Comparison of ENCODE assay signal across 8 mouse cellular contexts in the genomic region with DNA sequence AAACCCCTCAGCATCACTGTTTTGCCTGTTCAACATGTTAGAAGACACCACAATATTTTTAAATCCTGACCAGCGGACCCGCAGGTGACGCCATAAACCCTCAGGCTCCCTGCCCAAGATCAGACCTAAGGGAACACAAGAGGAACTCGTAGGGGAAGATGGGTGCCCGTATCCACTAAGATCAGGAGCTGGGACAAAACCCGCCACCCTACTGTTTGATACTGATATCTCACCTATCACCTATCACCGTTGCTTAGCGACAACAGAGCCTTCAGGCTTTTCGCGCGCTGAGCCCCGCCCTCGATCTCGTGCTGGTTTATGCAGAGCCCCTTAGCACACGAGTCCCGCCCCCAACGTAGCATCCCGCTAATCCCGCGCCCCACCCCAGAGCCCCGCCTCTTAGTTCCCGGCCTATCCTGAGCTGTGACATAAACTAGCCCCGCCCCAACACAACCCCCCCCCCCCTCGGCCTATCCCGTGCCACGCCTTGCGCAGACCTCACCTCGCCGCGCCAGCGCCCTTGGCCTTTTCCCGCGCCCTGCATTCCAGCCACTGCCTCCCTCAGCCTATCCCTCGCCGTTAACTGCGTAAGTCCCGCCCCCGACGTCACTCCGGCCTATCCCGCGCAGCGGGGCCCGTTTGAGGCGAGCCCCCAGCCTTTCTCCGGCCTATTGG. TPM values are rescaled to one million over a fixed set of nuclear protein-coding genes. Genes with fewer than 3 reads are reported as not detected.
A peak's percentile ranks its signal among the peaks of the same experiment; 100 is the strongest.
DNase-seq lines count a peak whose midpoint lies in the region; ATAC-seq and TF ChIP-seq lines count a peak whose summit lies in the region.

A gene (plus strand): TSS at position 500 of the 675 bp plus-strand sequence.

- H3K9me3 ChIP-seq in CH12.LX (replicated peaks; ENCODE audit: low read length), result no peaks in the 10 kb centered on the region
- H3K9me3 ChIP-seq in forebrain, embryonic 11.5 days (ENCODE audit: control insufficient read depth, low read length), result no peaks in the 10 kb centered on the region
- H3K9me3 ChIP-seq in heart, embryonic 16.5 days (replicated peaks; ENCODE audit: control insufficient read depth, low read length), result no peaks in the 10 kb centered on the region
- no peaks in the 10 kb centered on the region for H3K9me3 ChIP-seq in liver, embryonic 15.5 days (replicated peaks)
- H3K9me3 ChIP-seq in neural tube, embryonic 12.5 days, result no peaks in the 10 kb centered on the region

- peak within 1 kb of the TSS; percentile 95 for H3K4me2 ChIP-seq in CH12.LX (ENCODE audit: insufficient read depth, low read depth, poor library complexity, severe bottlenecking)
- H3K4me2 ChIP-seq in forebrain, embryonic 11.5 days (ENCODE audit: low read depth, low read length, severe bottlenecking), result peak within 1 kb of the TSS; percentile 69
- peak within 1 kb of the TSS; percentile 95 for H3K4me2 ChIP-seq in heart, embryonic 16.5 days (ENCODE audit: low read depth, low read length)
- peak within 1 kb of the TSS; percentile 97 for H3K4me2 ChIP-seq in liver, embryonic 15.5 days
- H3K4me2 ChIP-seq in neural tube, embryonic 12.5 days (replicated peaks), result peak within 1 kb of the TSS; percentile 92

- H3K9ac ChIP-seq in CH12.LX (ENCODE audit: insufficient read depth, low read depth), result peak within 1 kb of the TSS; percentile 97
- peak within 1 kb of the TSS; percentile 82 for H3K9ac ChIP-seq in forebrain, embryonic 11.5 days (ENCODE audit: low read length)
- H3K9ac ChIP-seq in heart, embryonic 16.5 days (ENCODE audit: low read length), result peak within 1 kb of the TSS; percentile 92
- H3K9ac ChIP-seq in liver, embryonic 15.5 days, result peak within 1 kb of the TSS; percentile 81
- peak within 1 kb of the TSS; percentile 76 for H3K9ac ChIP-seq in neural tube, embryonic 12.5 days

- dilution Hi-C loops in CH12.LX (cut with MboI; ENCODE audit: extremely low pct_ligation_motif_present, extremely low pct_unique_long_range_greater_than_20kb, low sequenced_read_pairs), result no loop called here

- 2% methylated on average over 46 of the region's 46 CpGs for WGBS in forebrain, embryonic 11.5 days
- 1% methylated on average over 45 of the region's 46 CpGs for WGBS in heart, embryonic 16.5 days
- WGBS in liver, embryonic 15.5 days (ENCODE audit: insufficient replicate concordance), result under 1% methylated on average over 46 of the region's 46 CpGs
- 1% methylated on average over 46 of the region's 46 CpGs for WGBS in neural tube, embryonic 12.5 days

- H3K4me1 ChIP-seq in CH12.LX (ENCODE audit: control insufficient read depth in 1 of 2, insufficient read depth in 2 of 2), result peaks cover 4 to 23% of the 10 kb centered on the region in 2 experiments; a peak in 3 of 4 replicates
- no peaks in the 10 kb centered on the region; the same call in 1 of the 2 replicates for H3K4me1 ChIP-seq in forebrain, embryonic 11.5 days (replicated peaks; ENCODE audit: control insufficient read depth, insufficient read depth, low read length)
- peaks cover 16% of the 10 kb centered on the region for H3K4me1 ChIP-seq in heart, embryonic 16.5 days (ENCODE audit: control insufficient read depth, insufficient read depth, low read length)
- H3K4me1 ChIP-seq in liver, embryonic 15.5 days (replicated peaks), result peaks cover 46% of the 10 kb centered on the region
- H3K4me1 ChIP-seq in neural tube, embryonic 12.5 days, result peaks cover 17% of the 10 kb centered on the region

- H3K27ac ChIP-seq in CH12.LX (ENCODE audit: insufficient read depth, low read depth), result peak within 1 kb of the TSS; percentile 29
- H3K27ac ChIP-seq in forebrain, embryonic 11.5 days (ENCODE audit: low read depth, low read length), result peak within 1 kb of the TSS; percentile 43
- peak within 1 kb of the TSS; percentile 89 for H3K27ac ChIP-seq in heart, embryonic 16.5 days (ENCODE audit: low read length)
- peak within 1 kb of the TSS; percentile 83 for H3K27ac ChIP-seq in liver, embryonic 15.5 days (replicated peaks)
- H3K27ac ChIP-seq in neural tube, embryonic 12.5 days, result 0 out of 2 replicates have a peak within 1 kb of the TSS, but pooled peaks have one; percentile 17

- peak within 1 kb of the TSS; percentile 79 to 100 (median 97) for H3K4me3 ChIP-seq in CH12.LX (replicated peaks in 1 of 3; ENCODE audit: low read depth in 2 of 3, low read length in 2 of 3, poor library complexity in 1 of 3)
- peak within 1 kb of the TSS; percentile 82 for H3K4me3 ChIP-seq in forebrain, embryonic 11.5 days (ENCODE audit: low read depth, low read length)
- H3K4me3 ChIP-seq in heart, embryonic 16.5 days (ENCODE audit: low read length), result peak within 1 kb of the TSS; percentile 92
- H3K4me3 ChIP-seq in liver, embryonic 15.5 days (replicated peaks), result peak within 1 kb of the TSS; percentile 88
- peak within 1 kb of the TSS; percentile 63 for H3K4me3 ChIP-seq in neural tube, embryonic 12.5 days

- in situ Hi-C loops in CH12.LX (cut with MboI; ENCODE audit: low pct_ligation_motif_present, low pct_unique_long_range_greater_than_20kb, low sequenced_read_pairs), result no loop called here

- peak; percentile 97 for DNase-seq in CH12.LX (ENCODE audit: extremely low read depth)
- DNase-seq in c-Kit-positive CD71-positive TER-119-negative erythroid progenitor cells, embryonic 14.5 days (ENCODE audit: low read depth), result peak; percentile 95
- peak; percentile 100 for DNase-seq in forebrain, embryonic 11.5 days (ENCODE audit: low spot score)
- peak; percentile 99 for DNase-seq in kidney, postnatal 36 days
- DNase-seq in telencephalon, adult 2 months (ENCODE audit: low read depth, low spot score), result peak; percentile 97

- H3K27me3 ChIP-seq in CH12.LX (replicated peaks), result no peaks in the 10 kb centered on the region
- no peaks in the 10 kb centered on the region for H3K27me3 ChIP-seq in forebrain, embryonic 11.5 days (ENCODE audit: control insufficient read depth, insufficient read depth, low read length)
- no peaks in the 10 kb centered on the region for H3K27me3 ChIP-seq in heart, embryonic 16.5 days (ENCODE audit: control insufficient read depth, insufficient read depth, low read length)
- H3K27me3 ChIP-seq in liver, embryonic 15.5 days, result no peaks in the 10 kb centered on the region
- no peaks in the 10 kb centered on the region for H3K27me3 ChIP-seq in neural tube, embryonic 12.5 days (replicated peaks)

- H3K79me2 ChIP-seq in CH12.LX (replicated peaks; ENCODE audit: control insufficient read depth, extremely low read depth, insufficient read depth, poor library complexity, severe bottlenecking), result peaks cover 15% of the 10 kb centered on the region

- TF ChIP-seq RAD21 in CH12.LX (IDR thresholded peaks at IDR 0.05; ENCODE audit: low read depth, low read length), result no peak

- no peak for TF ChIP-seq POLR2A in CH12.LX (IDR thresholded peaks at IDR 0.05; ENCODE audit: low read depth, low read length)

- no peak for TF ChIP-seq EP300 in CH12.LX (IDR thresholded peaks at IDR 0.05; ENCODE audit: low read length)

- TF ChIP-seq CTCF in CH12.LX (conservative IDR thresholded peaks at IDR 0.05 in 1 of 2, IDR thresholded peaks at IDR 0.05 in 1 of 2; ENCODE audit: low read depth in 2 of 2, low read length in 2 of 2), result no peak

- peaks cover 19 to 49% of the 10 kb centered on the region in 2 experiments for H3K36me3 ChIP-seq in CH12.LX (replicated peaks in 1 of 2; ENCODE audit: control insufficient read depth in 1 of 2, insufficient read depth in 1 of 2, low read length in 1 of 2)
- H3K36me3 ChIP-seq in forebrain, embryonic 11.5 days (ENCODE audit: control insufficient read depth, insufficient read depth, low read length), result peaks cover under 1% of the 10 kb centered on the region; the same call in 1 of the 2 replicates
- H3K36me3 ChIP-seq in heart, embryonic 16.5 days (ENCODE audit: control insufficient read depth, insufficient read depth), result peaks cover 20% of the 10 kb centered on the region
- peaks cover 23% of the 10 kb centered on the region for H3K36me3 ChIP-seq in liver, embryonic 15.5 days (replicated peaks)
- H3K36me3 ChIP-seq in neural tube, embryonic 12.5 days, result peaks cover 20% of the 10 kb centered on the region

- peak; percentile 97 for ATAC-seq in forebrain, embryonic 11.5 days (replicated peaks; ENCODE audit: low FRiP score)
- ATAC-seq in heart, embryonic 16.5 days (replicated peaks; ENCODE audit: extremely low read depth, insufficient read depth, low FRiP score), result peak; percentile 97
- peak; percentile 95 for ATAC-seq in liver, embryonic 15.5 days (ENCODE audit: insufficient read depth)
- peak; percentile 98 for ATAC-seq in neural tube, embryonic 12.5 days (ENCODE audit: low FRiP score, low read depth)

TF ChIP-seq in CH12.LX, 34 proteins besides CTCF, POLR2A, EP300 and RAD21 (continues in another document):
- TF ChIP-seq BHLHE40 (IDR thresholded peaks at IDR 0.05; ENCODE audit: low read depth, low read length) (peak; percentile 96), MYC (IDR thresholded peaks at IDR 0.05; ENCODE audit: low read depth, low read length) (0 out of 2 replicates have a peak, but pooled peaks have one; percentile 10), GABPA (IDR thresholded peaks at IDR 0.05; ENCODE audit: insufficient replicate concordance, low read depth, low read length) (no peak), ELF1 (IDR thresholded peaks at IDR 0.05; ENCODE audit: low read depth, low read length) (no peak; the same call in 1 of the 2 replicates), USF1 (IDR thresholded peaks at IDR 0.05; ENCODE audit: low read depth, low read length) (no peak), SMC3 (IDR thresholded peaks at IDR 0.05; ENCODE audit: low read depth, low read length) (no peak), ETS1 (conservative IDR thresholded peaks at IDR 0.05; ENCODE audit: low read depth, low read length) (no peak), ZC3H11A (IDR thresholded peaks at IDR 0.05; ENCODE audit: low read depth, low read length) (no peak), CHD1 (IDR thresholded peaks at IDR 0.05; ENCODE audit: low read depth, low read length) (no peak), CHD2 (IDR thresholded peaks at IDR 0.05; ENCODE audit: low read length) (0 out of 2 replicates have a peak, but pooled peaks have one; percentile 44), NRF1 (IDR thresholded peaks at IDR 0.05; ENCODE audit: low read depth, low read length) (peak; percentile 77), HCFC1 (IDR thresholded peaks at IDR 0.05; ENCODE audit: low read depth, low read length) (peak; percentile 63), MAX (IDR thresholded peaks at IDR 0.05; ENCODE audit: low read length) (peak; percentile 66; the same call in 1 of the 2 replicates), E2F4 (IDR thresholded peaks at IDR 0.05; ENCODE audit: insufficient replicate concordance, low read depth, low read length) (peak; percentile 78; the same call in 1 of the 2 replicates)

RNA-seq across cellular contexts. Expression of the gene that starts here (rescaled TPM):
- total RNA-seq in CH12.LX (2012; rRNA removed) (137 and 149 TPM in 2 replicates), CH12.LX (2014; rRNA removed) (78.1 and 81.9 TPM in 2 replicates)
- polyA plus RNA-seq in CH12.LX (2012; ENCODE audit: insufficient read length, low read depth), result 135 and 158 TPM in 2 replicates
- 227 and 257 TPM in 2 replicates for polyA plus RNA-seq in forebrain, embryonic 11.5 days (2014; fragmentation: Nextera tagmentation; extraction: Ambion mirVana)
- polyA plus RNA-seq in heart, embryonic 16.5 days (2015; fragmentation: Nextera tagmentation; extraction: Ambion mirVana), result 117 and 139 TPM in 2 replicates
- 106 and 114 TPM in 2 replicates for polyA plus RNA-seq in liver, embryonic 15.5 days (2015; fragmentation: Nextera tagmentation; extraction: Ambion mirVana)
- polyA plus RNA-seq in neural tube, embryonic 12.5 days (2016; fragmentation: Nextera tagmentation; extraction: Ambion mirVana), result 108 and 130 TPM in 2 replicates

Comparison
In these comparisons a context has a peak if more than half of its experiments do, and no peak if none do; other contexts are left out.
1. Peak in every context shown above with its lines: DNase-seq, ATAC-seq, H3K4me3 ChIP-seq and H3K27ac ChIP-seq.
2. H3K27ac ChIP-seq: peak in every context shown above with its lines; median percentile 89 in heart, embryonic 16.5 days; 83 in liver, embryonic 15.5 days; 43 in forebrain, embryonic 11.5 days; 29 in CH12.LX; 17 in neural tube, embryonic 12.5 days.